Mouse (Mus musculus): ENCODE data around the gene Gpatch8. TPM values are rescaled to one million over a fixed set of nuclear protein-coding genes. Genes with fewer than 3 reads are reported as not detected.
A peak's percentile ranks its signal among the peaks of the same experiment; 100 is the strongest.

Gpatch8 gene
- total and polyA plus RNA-seq, 3 experiments, result 17.9 to 29.7 (median 25.8) TPM

DNA sequence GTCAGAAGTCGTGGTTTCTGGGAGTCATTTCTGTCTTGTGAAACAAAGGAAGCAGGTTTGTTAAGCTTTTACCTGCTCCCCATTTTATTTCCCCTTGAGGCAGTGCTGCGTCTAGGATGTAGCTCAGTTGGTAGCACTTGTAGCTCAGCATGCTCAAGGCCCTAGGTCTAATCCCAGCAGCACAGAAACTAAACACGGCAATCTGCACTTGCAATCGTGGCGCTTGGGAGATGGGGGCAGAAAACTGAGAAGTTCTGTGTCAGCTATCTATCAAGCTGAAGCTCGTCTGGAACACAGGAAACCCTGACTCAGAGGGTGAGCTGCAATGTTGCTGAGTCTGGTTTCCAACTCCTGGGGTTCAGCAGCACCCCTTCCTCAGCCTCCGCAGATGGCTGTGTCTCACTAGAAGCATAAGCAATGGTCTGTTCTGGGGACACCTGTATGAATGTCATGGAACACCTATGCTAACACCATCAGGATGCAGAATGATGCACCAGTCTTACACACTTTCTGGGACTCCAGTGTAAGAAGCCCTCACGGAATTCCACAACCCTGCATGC is 127.1 kb downstream of the Gpatch8 start:
- peaks cover 0 to 22% of the 10 kb centered on the region in 2 experiments; a peak in 2 of 4 replicates for H3K36me3 ChIP-seq (ENCODE audit: control insufficient read depth in 1 of 2, insufficient read depth in 2 of 2, low read length in 2 of 2)
- peaks cover 2% of the 10 kb centered on the region; the same call in 1 of the 2 replicates for H3K79me2 ChIP-seq (ENCODE audit: control insufficient read depth, insufficient read depth, low read length, poor library complexity)
- no peaks in the 10 kb centered on the region for H3K27me3 ChIP-seq (ENCODE audit: control insufficient read depth in 1 of 2, insufficient read depth in 2 of 2, low read length in 2 of 2)
- peak overlapping the region; percentile 65 for H3K27ac ChIP-seq (ENCODE audit: control insufficient read depth, low read depth, low read length)
- peak overlapping the region; percentile 51 for H3K9ac ChIP-seq (ENCODE audit: control insufficient read depth, low read depth, low read length, poor library complexity, severe bottlenecking)
- H3K4me1 ChIP-seq (ENCODE audit: control insufficient read depth in 1 of 2, insufficient read depth in 2 of 2, low read length in 2 of 2), result peaks cover 5 to 32% of the 10 kb centered on the region in 2 experiments
- H3K4me3 ChIP-seq (ENCODE audit: control insufficient read depth in 1 of 2, insufficient read depth in 1 of 2, low read depth in 2 of 2, low read length in 2 of 2), result peak overlapping the region; percentile 0 to 12; a peak in 3 of 4 replicates
- 0 out of 2 replicates have a peak, but pooled peaks have one; percentile 27 for TF ChIP-seq MXI1 (IDR thresholded peaks at IDR 0.05; ENCODE audit: low read depth, low read length)
- TF ChIP-seq CHD1 (IDR thresholded peaks at IDR 0.05; ENCODE audit: low read depth, low read length), result no peak
- TF ChIP-seq MYC (IDR thresholded peaks at IDR 0.05; ENCODE audit: low read depth, low read length), result no peak
- TF ChIP-seq USF1 (IDR thresholded peaks at IDR 0.05; ENCODE audit: low read depth, low read length), result 0 out of 2 replicates have a peak, but pooled peaks have one; percentile 26
- TF ChIP-seq TCF12 (IDR thresholded peaks at IDR 0.05; ENCODE audit: low read depth, low read length), result 0 out of 2 replicates have a peak, but pooled peaks have one; percentile 5
- no peak for TF ChIP-seq ZMIZ1 (IDR thresholded peaks at IDR 0.05; ENCODE audit: low read depth, low read length)
- peak; percentile 19 to 21; a peak in 2 of 4 replicates for TF ChIP-seq EP300 (IDR thresholded peaks at IDR 0.05; ENCODE audit: low read depth in 1 of 2, low read length in 2 of 2)
- no peak for TF ChIP-seq ETS1 (IDR thresholded peaks at IDR 0.05; ENCODE audit: low read depth, low read length)
- TF ChIP-seq MEF2A (IDR thresholded peaks at IDR 0.05; ENCODE audit: extremely low read depth, insufficient replicate concordance, low read depth, low read length, poor library complexity, severe bottlenecking), result 0 out of 2 replicates have a peak, but pooled peaks have one; percentile 6
- 0 out of 2 replicates have a peak, but pooled peaks have one; percentile 10 for TF ChIP-seq GATA1 (IDR thresholded peaks at IDR 0.05; ENCODE audit: low read depth, low read length)
- TF ChIP-seq POLR2AphosphoS2 (IDR thresholded peaks at IDR 0.05; ENCODE audit: low read length), result no peak
- no peak for TF ChIP-seq ZC3H11A (IDR thresholded peaks at IDR 0.05; ENCODE audit: low read depth, low read length)
- no peak for TF ChIP-seq KAT2A (conservative IDR thresholded peaks at IDR 0.05; ENCODE audit: low read depth, low read length)
- TF ChIP-seq GABPA (IDR thresholded peaks at IDR 0.05; ENCODE audit: low read depth, low read length), result no peak
- H3K9me3 ChIP-seq (replicated peaks; ENCODE audit: insufficient read depth, low read length), result no peaks in the 10 kb centered on the region
- DNase-seq (ENCODE audit: low read depth, low spot score), result peak; percentile 78

Other genes with a start within 250 kb of the Gpatch8 start
- 151 and 189 TPM in 2 replicates for gene Ubtf, start 236.7 kb downstream of the Gpatch8 start, total RNA-seq (2012; rRNA removed)
- 100 to 1,000 TPM in 1 of 2 experiments, 10 to 100 TPM in 1; 76.5 to 145 TPM for gene Ubtf, start 236.7 kb downstream of the Gpatch8 start, polyA plus RNA-seq (2012; ENCODE audit: insufficient read depth in 1 of 2, insufficient read length in 2 of 2, low read depth in 1 of 2, low replicate concordance in 2 of 2, missing spikeins in 1 of 2)
- 0.23 and 0.36 TPM in 2 replicates for gene Slc4a1, start 190.2 kb downstream of the Gpatch8 start, total RNA-seq (2012; rRNA removed)
- gene Slc4a1, start 190.2 kb downstream of the Gpatch8 start, polyA plus RNA-seq (2012; ENCODE audit: insufficient read depth in 1 of 2, insufficient read length in 2 of 2, low read depth in 1 of 2, low replicate concordance in 2 of 2, missing spikeins in 1 of 2), result under 1 TPM in 1 of 2 experiments, not detected in 1; 0.35 TPM
- 0.39 and 0.42 TPM in 2 replicates for gene Rundc3a, start 163.0 kb downstream of the Gpatch8 start, total RNA-seq (2012; rRNA removed)
- gene Rundc3a, start 163.0 kb downstream of the Gpatch8 start, polyA plus RNA-seq (2012; ENCODE audit: insufficient read depth in 1 of 2, insufficient read length in 2 of 2, low read depth in 1 of 2, low replicate concordance in 2 of 2, missing spikeins in 1 of 2), result 1 to 10 TPM in 1 of 2 experiments, not detected in 1; 2.1 TPM
- gene Slc25a39, start 148.4 kb downstream of the Gpatch8 start, total RNA-seq (2012; rRNA removed), result 174 and 183 TPM in 2 replicates
- gene Slc25a39, start 148.4 kb downstream of the Gpatch8 start, polyA plus RNA-seq (2012; ENCODE audit: insufficient read depth in 1 of 2, insufficient read length in 2 of 2, low read depth in 1 of 2, low replicate concordance in 2 of 2, missing spikeins in 1 of 2), result 100 to 1,000 TPM in 1 of 2 experiments, not detected in 1; 325 TPM
- gene Grn, start 126.1 kb downstream of the Gpatch8 start, total RNA-seq (2012; rRNA removed), result 14.5 and 14.7 TPM in 2 replicates
- gene Grn, start 126.1 kb downstream of the Gpatch8 start, polyA plus RNA-seq (2012; ENCODE audit: insufficient read depth in 1 of 2, insufficient read length in 2 of 2, low read depth in 1 of 2, low replicate concordance in 2 of 2, missing spikeins in 1 of 2), result 10 to 100 TPM in 1 of 2 experiments, not detected in 1; 42.1 TPM
- gene Fam171a2, start 108.7 kb downstream of the Gpatch8 start, total RNA-seq (2012; rRNA removed), result 1.8 and 2.0 TPM in 2 replicates
- gene Fam171a2, start 108.7 kb downstream of the Gpatch8 start, polyA plus RNA-seq (2012; ENCODE audit: insufficient read depth in 1 of 2, insufficient read length in 2 of 2, low read depth in 1 of 2, low replicate concordance in 2 of 2, missing spikeins in 1 of 2), result 1 to 10 TPM in 1 of 2 experiments, not detected in 1; 8.8 TPM
- 8.3 and 10.7 TPM in 2 replicates for gene Itga2b, start 86.3 kb downstream of the Gpatch8 start, total RNA-seq (2012; rRNA removed)
- 10 to 100 TPM in 1 of 2 experiments, not detected in 1; 55.7 TPM for gene Itga2b, start 86.3 kb downstream of the Gpatch8 start, polyA plus RNA-seq (2012; ENCODE audit: insufficient read depth in 1 of 2, insufficient read length in 2 of 2, low read depth in 1 of 2, low replicate concordance in 2 of 2, missing spikeins in 1 of 2)
- gene Gm11627, start 23.1 kb upstream of the Gpatch8 start, total RNA-seq (2012; rRNA removed), result 0.33 and 0.35 TPM in 2 replicates
- under 1 TPM in 1 of 2 experiments, not detected in 1; 0.13 TPM for gene Gm11627, start 23.1 kb upstream of the Gpatch8 start, polyA plus RNA-seq (2012; ENCODE audit: insufficient read depth in 1 of 2, insufficient read length in 2 of 2, low read depth in 1 of 2, low replicate concordance in 2 of 2, missing spikeins in 1 of 2)
- not detected in 2 replicates for gene Fzd2, start 48.0 kb upstream of the Gpatch8 start, total RNA-seq (2012; rRNA removed)
- not detected for gene Fzd2, start 48.0 kb upstream of the Gpatch8 start, polyA plus RNA-seq (2012; ENCODE audit: insufficient read depth in 1 of 2, insufficient read length in 2 of 2, low read depth in 1 of 2, low replicate concordance in 2 of 2, missing spikeins in 1 of 2)
- not detected in 2 replicates for gene Meioc, start 107.3 kb upstream of the Gpatch8 start, total RNA-seq (2012; rRNA removed)
- gene Meioc, start 107.3 kb upstream of the Gpatch8 start, polyA plus RNA-seq (2012; ENCODE audit: insufficient read depth in 1 of 2, insufficient read length in 2 of 2, low read depth in 1 of 2, low replicate concordance in 2 of 2, missing spikeins in 1 of 2), result under 1 TPM in 1 of 2 experiments, not detected in 1; 0.06 TPM
- 35.2 and 41.7 TPM in 2 replicates for gene Ccdc43, start 141.4 kb upstream of the Gpatch8 start, total RNA-seq (2012; rRNA removed)
- 10 to 100 TPM in 1 of 2 experiments, not detected in 1; 39.3 TPM for gene Ccdc43, start 141.4 kb upstream of the Gpatch8 start, polyA plus RNA-seq (2012; ENCODE audit: insufficient read depth in 1 of 2, insufficient read length in 2 of 2, low read depth in 1 of 2, low replicate concordance in 2 of 2, missing spikeins in 1 of 2)
- gene Adam11, start 205.0 kb upstream of the Gpatch8 start, total RNA-seq (2012; rRNA removed), result 0.08 and 0.13 TPM in 2 replicates
- under 1 TPM in 1 of 2 experiments, not detected in 1; 0.36 TPM for gene Adam11, start 205.0 kb upstream of the Gpatch8 start, polyA plus RNA-seq (2012; ENCODE audit: insufficient read depth in 1 of 2, insufficient read length in 2 of 2, low read depth in 1 of 2, low replicate concordance in 2 of 2, missing spikeins in 1 of 2)